9 mouse cellular contexts compared by ENCODE assay signal in genomic region chr17:29094310-29095181, GRCm38 (mm10). TPM values are rescaled to one million over a fixed set of nuclear protein-coding genes. Genes with fewer than 3 reads are reported as not detected.
A peak's percentile ranks its signal among the peaks of the same experiment; 100 is the strongest.
DNase-seq lines count a peak whose midpoint lies in the region; ATAC-seq and TF ChIP-seq lines count a peak whose summit lies in the region.
"Had no signal": no experiment of that assay in that cellular context is flagged by ENCODE, and none has a peak within 500 bp of the region (broad histone marks: within the 10 kb centered on the region; RNA-seq: fewer than 3 reads in every experiment).

No protein-coding gene starts in this region.

- ATAC-seq in common myeloid progenitor, adult 5-6 weeks (replicated peaks; ENCODE audit: low read depth, poor library complexity, severe bottlenecking) = peak; percentile 1; the same call in 1 of the 2 replicates
- ATAC-seq in hindbrain, postnatal 0 days = peak; percentile 65
- no peak for ATAC-seq in limb, embryonic 14.5 days (ENCODE audit: low FRiP score, low read depth)
- peak; percentile 59 for ATAC-seq in midbrain, postnatal 0 days (ENCODE audit: low FRiP score)

- DNase-seq in left cerebral cortex, adult 18-20 months (ENCODE audit: low spot score in 2 of 2) = peak; percentile 49 to 50
- no peak for DNase-seq in left cerebral cortex, adult 9 months (ENCODE audit: low spot score in 2 of 2)
- DNase-seq in gastrocnemius, postnatal 10 days = peak; percentile 70
- DNase-seq in hindbrain, postnatal 0 days (ENCODE audit: low spot score) = peak; percentile 53
- DNase-seq in limb, embryonic 14.5 days (ENCODE audit: low spot score) = no peak
- DNase-seq in midbrain, postnatal 0 days (ENCODE audit: low spot score) = peak; percentile 28
- DNase-seq in splenic B cell, adult 2 months (ENCODE audit: low read depth, low spot score) = peak; percentile 46

- TF ChIP-seq CTCF in hindbrain, postnatal 0 days (IDR thresholded peaks at IDR 0.05; ENCODE audit: low read depth) = no peak; the same call in 1 of the 2 replicates
- peak; percentile 24; the same call in 1 of the 2 replicates for TF ChIP-seq CTCF in midbrain, postnatal 0 days (IDR thresholded peaks at IDR 0.05)

- TF ChIP-seq POLR2A in limb, embryonic 14.5 days (IDR thresholded peaks at IDR 0.05; ENCODE audit: borderline replicate concordance, extremely low read depth, insufficient read depth, insufficient read length) = no peak

- peak overlapping the region; percentile 87 for H3K4me2 ChIP-seq in hindbrain, postnatal 0 days (ENCODE audit: low read depth, low read length)
- H3K4me2 ChIP-seq in limb, embryonic 14.5 days (replicated peaks; ENCODE audit: low read depth, low read length, severe bottlenecking) = peak overlapping the region; percentile 91
- H3K4me2 ChIP-seq in midbrain, postnatal 0 days (ENCODE audit: low read depth, low read length, poor library complexity, severe bottlenecking) = peak overlapping the region; percentile 84

- no peaks in the 10 kb centered on the region for H3K9me3 ChIP-seq in hindbrain, postnatal 0 days (ENCODE audit: low read length)
- no peaks in the 10 kb centered on the region for H3K9me3 ChIP-seq in limb, embryonic 14.5 days (ENCODE audit: control insufficient read depth, low read length)
- no peaks in the 10 kb centered on the region for H3K9me3 ChIP-seq in midbrain, postnatal 0 days (ENCODE audit: low read length)

- H3K27me3 ChIP-seq in hindbrain, postnatal 0 days (ENCODE audit: insufficient read depth, low read length) = no peaks in the 10 kb centered on the region
- H3K27me3 ChIP-seq in limb, embryonic 14.5 days (ENCODE audit: control insufficient read depth, insufficient read depth, low read length) = peaks cover 13% of the 10 kb centered on the region; the same call in 1 of the 2 replicates
- no peaks in the 10 kb centered on the region for H3K27me3 ChIP-seq in midbrain, postnatal 0 days (ENCODE audit: insufficient read depth, low read length)
- H3K27me3 ChIP-seq in splenic B cell, adult 2 months (ENCODE audit: control insufficient read depth, insufficient read depth, low read length, poor library complexity, severe bottlenecking) = no peaks in the 10 kb centered on the region
- H3K27me3 ChIP-seq: Patski had no signal

- WGBS in hindbrain, postnatal 0 days = under 1% methylated on average over 59 of the region's 71 CpGs
- under 1% methylated on average over 61 of the region's 71 CpGs for WGBS in limb, embryonic 14.5 days
- WGBS in midbrain, postnatal 0 days = under 1% methylated on average over 69 of the region's 71 CpGs

- peaks cover 11% of the 10 kb centered on the region; the same call in 1 of the 2 replicates for H3K36me3 ChIP-seq in hindbrain, postnatal 0 days (ENCODE audit: insufficient read depth, low read length)
- no peaks in the 10 kb centered on the region; the same call in 1 of the 2 replicates for H3K36me3 ChIP-seq in limb, embryonic 14.5 days (ENCODE audit: control insufficient read depth, insufficient read depth, low read length)
- peaks cover 12% of the 10 kb centered on the region for H3K36me3 ChIP-seq in midbrain, postnatal 0 days (ENCODE audit: insufficient read depth, low read length)
- no peaks in the 10 kb centered on the region for H3K36me3 ChIP-seq in splenic B cell, adult 2 months (ENCODE audit: control insufficient read depth, insufficient read depth, low read length, poor library complexity, severe bottlenecking)

- H3K4me1 ChIP-seq in hindbrain, postnatal 0 days (ENCODE audit: insufficient read depth, low read length) = no peaks in the 10 kb centered on the region
- H3K4me1 ChIP-seq in limb, embryonic 14.5 days (ENCODE audit: control insufficient read depth, insufficient read depth, low read length) = peaks cover 17% of the 10 kb centered on the region
- H3K4me1 ChIP-seq in midbrain, postnatal 0 days (ENCODE audit: insufficient read depth, low read length) = no peaks in the 10 kb centered on the region

- H3K9ac ChIP-seq in hindbrain, postnatal 0 days (replicated peaks; ENCODE audit: low read length) = peak overlapping the region; percentile 87
- H3K9ac ChIP-seq in limb, embryonic 14.5 days (ENCODE audit: low read depth, low read length, severe bottlenecking) = peak overlapping the region; percentile 58
- peak overlapping the region; percentile 81 for H3K9ac ChIP-seq in midbrain, postnatal 0 days (replicated peaks; ENCODE audit: low read length, poor library complexity, severe bottlenecking)

- peak overlapping the region; percentile 82 for H3K27ac ChIP-seq in hindbrain, postnatal 0 days
- H3K27ac ChIP-seq in limb, embryonic 14.5 days (replicated peaks; ENCODE audit: low read depth, low read length) = no peak overlapping the region
- peak overlapping the region; percentile 81 for H3K27ac ChIP-seq in midbrain, postnatal 0 days (ENCODE audit: low read depth, low read length)

- H3K4me3 ChIP-seq in hindbrain, postnatal 0 days (ENCODE audit: low read length) = peak overlapping the region; percentile 69
- H3K4me3 ChIP-seq in limb, embryonic 14.5 days (replicated peaks; ENCODE audit: low read length) = peak overlapping the region; percentile 49
- peak overlapping the region; percentile 71 for H3K4me3 ChIP-seq in midbrain, postnatal 0 days (ENCODE audit: low read depth, low read length)

RNA-seq across cellular contexts. Expression of gene Cdkn1a, which starts 3.8 kb away (rescaled TPM):
- 10 to 100 TPM; 35.1 to 57.4 TPM for total RNA-seq in left cerebral cortex, adult 18-20 months (2021)
- total RNA-seq in common myeloid progenitor, adult 5-6 weeks (2017) = 3.7 and 7.9 TPM in 2 replicates
- total RNA-seq in gastrocnemius, postnatal 10 days (2021) = 10 to 100 TPM; 43.0 to 46.3 TPM
- 48.9 and 50.0 TPM in 2 replicates for total RNA-seq in hindbrain, postnatal 0 days (2014; rRNA removed)
- polyA plus RNA-seq in hindbrain, postnatal 0 days (2015; fragmentation: Nextera tagmentation; extraction: Ambion mirVana) = 242 and 257 TPM in 2 replicates
- polyA plus RNA-seq in limb, embryonic 14.5 days (2012; rRNA removed) = 61.6 and 63.6 TPM in 2 replicates
- polyA plus RNA-seq in limb, embryonic 14.5 days (2014; fragmentation: Nextera tagmentation; extraction: Ambion mirVana) = 114 and 164 TPM in 2 replicates
- total RNA-seq in midbrain, postnatal 0 days (2014; rRNA removed) = 44.4 and 57.7 TPM in 2 replicates
- polyA plus RNA-seq in midbrain, postnatal 0 days (2015; fragmentation: Nextera tagmentation; extraction: Ambion mirVana) = 220 and 237 TPM in 2 replicates

RNA-seq across cellular contexts. Expression of gene Rab44, which starts 19.4 kb away (rescaled TPM):
- not detected for total RNA-seq in left cerebral cortex, adult 18-20 months (2021)
- 147 and 213 TPM in 2 replicates for total RNA-seq in common myeloid progenitor, adult 5-6 weeks (2017)
- 1 to 10 TPM in 1 of 2 experiments, under 1 TPM in 1; 0.68 to 1.6 TPM for total RNA-seq in gastrocnemius, postnatal 10 days (2021)
- 1.2 TPM in 2 replicates for total RNA-seq in hindbrain, postnatal 0 days (2014; rRNA removed)
- 0.05 and 0.20 TPM in 2 replicates for polyA plus RNA-seq in hindbrain, postnatal 0 days (2015; fragmentation: Nextera tagmentation; extraction: Ambion mirVana)
- polyA plus RNA-seq in limb, embryonic 14.5 days (2012; rRNA removed) = 2.4 and 2.8 TPM in 2 replicates
- polyA plus RNA-seq in limb, embryonic 14.5 days (2014; fragmentation: Nextera tagmentation; extraction: Ambion mirVana) = 1.4 and 1.5 TPM in 2 replicates
- total RNA-seq in midbrain, postnatal 0 days (2014; rRNA removed) = not detected in 2 replicates
- polyA plus RNA-seq in midbrain, postnatal 0 days (2015; fragmentation: Nextera tagmentation; extraction: Ambion mirVana) = not detected in 2 replicates

Comparison
In these comparisons a context has a peak if more than half of its experiments do, and no peak if none do; other contexts are left out.
1. DNase-seq: peak in left cerebral cortex, adult 18-20 months (2 of 2), gastrocnemius, postnatal 10 days (single experiment), hindbrain, postnatal 0 days (single experiment), midbrain, postnatal 0 days (single experiment) and splenic B cell, adult 2 months (single experiment); none in left cerebral cortex, adult 9 months (0 of 2) and limb, embryonic 14.5 days (single experiment).
2. RNA of gene Rab44, which starts 19.4 kb away (total RNA-seq): 147 to 213 TPM in common myeloid progenitor, adult 5-6 weeks; 0.68 to 1.6 TPM in gastrocnemius, postnatal 10 days, 1.2 TPM in hindbrain, postnatal 0 days, not detected in left cerebral cortex, adult 18-20 months and not detected in midbrain, postnatal 0 days; every median in the first group is over 10 times any median in the second.
3. Peak in every context shown above with its lines, with median percentiles within 50 percentile points of each other: H3K4me2 ChIP-seq, H3K4me3 ChIP-seq and H3K9ac ChIP-seq.